Mouse (Mus musculus): ENCODE data around the gene Itch. TPM values are rescaled to one million over a fixed set of nuclear protein-coding genes. Genes with fewer than 3 reads are reported as not detected.

Gene Itch
- total RNA-seq, 1 experiment from 2014 or later, result 145 TPM

GRCm38 (mm10) chr2:155272396-155273170 is 139.3 kb downstream of the Itch start:
- ATAC-seq (ENCODE audit: extremely low read depth, insufficient number of reproducible peaks, low FRiP score, poor library complexity, severe bottlenecking), result no peak

DNA sequence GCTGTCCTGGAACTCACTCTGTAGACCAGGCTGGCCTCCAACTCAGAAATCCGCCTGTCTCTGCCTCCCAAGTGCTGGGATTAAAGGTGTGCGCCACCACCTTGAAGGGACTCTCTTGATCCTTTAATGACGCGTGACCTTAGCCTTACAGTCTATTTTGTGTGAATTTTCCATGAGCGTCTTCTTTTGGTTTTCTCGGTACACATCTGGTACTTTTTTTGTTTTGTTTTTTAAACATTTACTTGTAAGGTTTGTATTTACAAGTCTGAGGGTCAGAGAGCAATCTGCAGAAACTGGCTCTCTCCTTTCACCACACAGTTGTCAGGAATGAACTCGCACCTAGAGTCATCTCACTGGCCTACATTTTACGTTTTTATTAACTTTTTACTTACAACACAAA is 140.3 kb downstream of the Itch start:
- ATAC-seq (ENCODE audit: extremely low read depth, insufficient number of reproducible peaks, low FRiP score, poor library complexity, severe bottlenecking), result no peak

- peak; percentile 93 for ATAC-seq (ENCODE audit: extremely low read depth, insufficient number of reproducible peaks, low FRiP score, poor library complexity, severe bottlenecking)
These were observed 142.9 kb downstream of the Itch start, which contains the start of gene Map1lc3a for GRCm38 (mm10) chr2:155276195-155276594. Gene Map1lc3a (plus strand): TSS chr2:155276297.

Other genes with a start within 250 kb of the Itch start
- 71.1 and 75.9 TPM in 2 replicates for gene Eif2s2, start 240.6 kb upstream of the Itch start, total RNA-seq (2017)
- gene Gm14226, start 115.2 kb upstream of the Itch start, total RNA-seq (2017), result not detected in 2 replicates
- gene Ahcy, start 59.0 kb upstream of the Itch start, total RNA-seq (2017), result 16.5 and 19.0 TPM in 2 replicates
- 97.1 and 97.5 TPM in 2 replicates for gene Dynlrb1, start 103.0 kb downstream of the Itch start, total RNA-seq (2017)
- 5.2 and 8.1 TPM in 2 replicates for gene Map1lc3a, start 142.8 kb downstream of the Itch start, total RNA-seq (2017)
- 19.2 and 20.4 TPM in 2 replicates for gene Pigu, start 223.9 kb downstream of the Itch start, total RNA-seq (2017)
- 33.0 and 36.5 TPM in 2 replicates for gene Trp53inp2, start 247.6 kb downstream of the Itch start, total RNA-seq (2017)